Mouse (Mus musculus) lung, postnatal 0 days (tissue): ENCODE measurements around the gene Map2k1.

Source experiments
- CTCF ChIP-seq: IDR thresholded peaks from 2 replicates; pipeline ENCODE4 v1.5.1; 2016; ENCODE audit warnings: antibody characterized with exemption, mild to moderate bottlenecking
- EP300 ChIP-seq: IDR thresholded peaks from 2 replicates; pipeline ENCODE4 v1.6.1; 2016; ENCODE audit warnings: antibody characterized with exemption, mild to moderate bottlenecking, control low read depth

GRCm38 (mm10) chr9:64198068-64198762 is 55.2 kb downstream of the Map2k1 start:
- TF ChIP-seq EP300, result no peak
- no peak for TF ChIP-seq CTCF
